Mouse (Mus musculus): ENCODE measurements around the gene Nr1i2. TPM values are rescaled to one million over a fixed set of nuclear protein-coding genes. Genes with fewer than 3 reads are reported as not detected.

Gene Nr1i2
- total RNA-seq, 2 experiments from 2014 or later = not detected

Other genes starting within 250 kb of the Nr1i2 start
- gene Gsk3b, start 205.8 kb downstream of the Nr1i2 start, total RNA-seq (2021) = 10 to 100 TPM; 58.8 to 65.8 TPM
- under 1 TPM in 1 of 2 experiments, not detected in 1; 0.11 TPM for gene Maats1, start 47.3 kb upstream of the Nr1i2 start, total RNA-seq (2021)
- 100 to 1,000 TPM; 127 to 139 TPM for gene Cox17, start 52.2 kb upstream of the Nr1i2 start, total RNA-seq (2021)
- gene Gm21987, start 52.2 kb upstream of the Nr1i2 start, total RNA-seq (2021) = not detected
- 10 to 100 TPM; 56.0 to 67.3 TPM for gene Popdc2, start 67.4 kb upstream of the Nr1i2 start, total RNA-seq (2021)
- gene Pla1a, start 138.3 kb upstream of the Nr1i2 start, total RNA-seq (2021) = 1 to 10 TPM; 1.4 to 1.6 TPM
- 10 to 100 TPM; 32.4 to 33.1 TPM for gene Adprh, start 157.9 kb upstream of the Nr1i2 start, total RNA-seq (2021)
- gene Cd80, start 160.7 kb upstream of the Nr1i2 start, total RNA-seq (2021) = under 1 TPM; 0.23 to 0.36 TPM
- 10 to 100 TPM; 34.8 to 41.2 TPM for gene Timmdc1, start 227.8 kb upstream of the Nr1i2 start, total RNA-seq (2021)